Mouse (Mus musculus) bone marrow, adult 2 months (tissue): ENCODE measurements at regions not wholly inside any gene's neighbourhood (a gene's known extent, or its start where the extent isn't known, plus 50 kb on each side); places are given as distances from the start of the nearest gene placed in this dataset.

Source experiments
- CTCF ChIP-seq: fragments of 200-500 bp; IDR thresholded peaks from 2 replicates; pipeline ENCODE4 v1.5.1; 2011; ENCODE audit warnings: low read length, control low read depth; ENCODE audit not compliant: control insufficient read depth, insufficient read depth
- POLR2A ChIP-seq: fragments of 200-500 bp; IDR thresholded peaks from 2 replicates; pipeline ENCODE4 v1.6.1; 2011; ENCODE audit warnings: low read depth, mild to moderate bottlenecking, control low read depth, low read length, borderline replicate concordance; ENCODE audit not compliant: control insufficient read depth

DNA sequence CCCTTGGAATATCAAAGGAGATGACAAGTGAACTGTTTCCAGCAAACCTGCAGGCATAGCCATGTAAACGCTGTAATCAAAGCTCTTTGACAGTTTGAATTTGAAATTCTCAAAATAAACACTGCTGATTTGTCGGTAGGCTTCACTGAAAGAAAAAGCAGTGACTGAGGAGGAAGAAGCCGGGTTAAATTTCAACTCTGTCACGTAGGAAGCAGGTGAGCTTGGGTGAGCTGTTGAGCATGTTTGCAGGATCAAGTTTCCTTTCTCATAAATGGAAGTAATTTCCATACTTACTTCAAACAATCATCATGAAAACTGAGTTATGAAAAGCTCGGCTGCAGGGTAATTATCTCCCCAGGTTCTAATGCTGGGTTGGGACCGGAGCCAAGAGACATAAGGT, 118.0 kb downstream of the Ifng start:
- no peak for TF ChIP-seq POLR2A
- no peak for TF ChIP-seq CTCF
